ENCODE assay signal across 16 mouse cellular contexts in genomic region chr9:50865803-50866202, GRCm38 (mm10). TPM values are rescaled to one million over a fixed set of nuclear protein-coding genes. Genes with fewer than 3 reads are reported as not detected.
DNase-seq lines count a peak whose midpoint lies in the region; ATAC-seq and TF ChIP-seq lines count a peak whose summit lies in the region.
"Had no signal": no experiment of that assay in that cellular context is flagged by ENCODE, and none has a peak within 500 bp of the region (broad histone marks: within the 10 kb centered on the region; RNA-seq: fewer than 3 reads in every experiment).

No protein-coding gene starts in this region.

- H3K4me2 ChIP-seq in heart, embryonic 16.5 days (ENCODE audit: low read depth, low read length): no peak overlapping the region
- no peak overlapping the region for H3K4me2 ChIP-seq in intestine, postnatal 0 days (replicated peaks; ENCODE audit: low read depth)
- H3K4me2 ChIP-seq: embryonic facial prominence, embryonic 13.5 days; forebrain, embryonic 13.5 days; hindbrain, embryonic 12.5 days; liver, embryonic 15.5 days had no signal

- ATAC-seq in heart, embryonic 16.5 days (replicated peaks; ENCODE audit: extremely low read depth, insufficient read depth, low FRiP score): no peak
- ATAC-seq in inflammation-experienced regulatory T-cells, adult 6 months: peak; percentile 62
- no peak for ATAC-seq in intestine, postnatal 0 days
- ATAC-seq: forebrain, embryonic 13.5 days had no signal

- WGBS in heart, embryonic 16.5 days: 56% methylated on average over 8 of the region's 8 CpGs
- 73% methylated on average over 8 of the region's 8 CpGs for WGBS in intestine, postnatal 0 days

- no peak overlapping the region; the same call in 1 of the 2 replicates for H3K27ac ChIP-seq in heart, embryonic 16.5 days (ENCODE audit: low read length)
- no peak overlapping the region for H3K27ac ChIP-seq in intestine, postnatal 0 days (ENCODE audit: low read depth, low read length)
- H3K27ac ChIP-seq: embryonic facial prominence, embryonic 13.5 days; forebrain, embryonic 13.5 days; hindbrain, embryonic 12.5 days had no signal

- H3K27me3 ChIP-seq in heart, embryonic 16.5 days (ENCODE audit: control insufficient read depth, insufficient read depth, low read length): no peaks in the 10 kb centered on the region
- no peaks in the 10 kb centered on the region for H3K27me3 ChIP-seq in intestine, postnatal 0 days (replicated peaks; ENCODE audit: control insufficient read depth, insufficient read depth, low read length)
- H3K27me3 ChIP-seq: embryonic facial prominence, embryonic 13.5 days; forebrain, embryonic 13.5 days; hindbrain, embryonic 12.5 days; liver, embryonic 15.5 days had no signal

- TF ChIP-seq CTCF in intestine, postnatal 0 days (IDR thresholded peaks at IDR 0.05; ENCODE audit: low read depth): no peak

- peaks cover 17% of the 10 kb centered on the region for H3K4me1 ChIP-seq in heart, embryonic 16.5 days (ENCODE audit: control insufficient read depth, insufficient read depth, low read length)
- no peaks in the 10 kb centered on the region for H3K4me1 ChIP-seq in intestine, postnatal 0 days (replicated peaks; ENCODE audit: control insufficient read depth, insufficient read depth, low read length)
- H3K4me1 ChIP-seq: embryonic facial prominence, embryonic 13.5 days; hindbrain, embryonic 12.5 days had no signal

- 0 out of 2 replicates have a peak overlapping the region, but pooled peaks have one; percentile 14 for H3K9ac ChIP-seq in heart, embryonic 16.5 days (ENCODE audit: low read length)
- no peak overlapping the region for H3K9ac ChIP-seq in intestine, postnatal 0 days (ENCODE audit: low read depth, low read length)
- H3K9ac ChIP-seq: embryonic facial prominence, embryonic 13.5 days; forebrain, embryonic 13.5 days; hindbrain, embryonic 12.5 days; liver, embryonic 15.5 days had no signal

- H3K36me3 ChIP-seq in heart, embryonic 16.5 days (ENCODE audit: control insufficient read depth, insufficient read depth): peaks cover 58% of the 10 kb centered on the region
- H3K36me3 ChIP-seq in intestine, postnatal 0 days (ENCODE audit: control insufficient read depth, insufficient read depth): peaks cover 85% of the 10 kb centered on the region

- DNase-seq in heart, adult 8-10 months (ENCODE audit: low spot score): no peak
- peak; percentile 13 to 28 for DNase-seq in CD8-positive naive resting alpha-beta T cell, adult 2 months (ENCODE audit: low read depth in 2 of 2, low spot score in 2 of 2)
- DNase-seq in thymus, postnatal 0 days (ENCODE audit: low spot score): peak; percentile 70
- no peak for DNase-seq in adipocyte (ENCODE audit: low spot score)
- no peak for DNase-seq in left cerebral cortex, adult 9 months (ENCODE audit: low spot score in 2 of 2)
- DNase-seq: adrenal gland, postnatal 10 days; cerebellum, postnatal 36 days; kidney, adult 11 months; layer of hippocampus, postnatal 36 days had no signal

- H3K9me3 ChIP-seq in heart, embryonic 16.5 days (replicated peaks; ENCODE audit: control insufficient read depth, low read length): no peaks in the 10 kb centered on the region
- no peaks in the 10 kb centered on the region for H3K9me3 ChIP-seq in intestine, postnatal 0 days (ENCODE audit: control insufficient read depth)
- H3K9me3 ChIP-seq: embryonic facial prominence, embryonic 13.5 days; forebrain, embryonic 13.5 days; hindbrain, embryonic 12.5 days; liver, embryonic 15.5 days had no signal

- H3K4me3 ChIP-seq in heart, embryonic 16.5 days (ENCODE audit: low read length): no peak overlapping the region
- H3K4me3 ChIP-seq in intestine, postnatal 0 days (ENCODE audit: low read depth, low read length): no peak overlapping the region
- H3K4me3 ChIP-seq: embryonic facial prominence, embryonic 13.5 days; forebrain, embryonic 13.5 days; hindbrain, embryonic 12.5 days; liver, embryonic 15.5 days had no signal

RNA-seq across cellular contexts. Expression of gene Ppp2r1b, which starts 20.7 kb away (rescaled TPM):
- polyA plus RNA-seq in heart, embryonic 16.5 days (2015; fragmentation: Nextera tagmentation; extraction: Ambion mirVana): 38.2 and 41.8 TPM in 2 replicates
- 10 to 100 TPM in 2 of 4 experiments, 1 to 10 TPM in 2; 6.5 to 11.8 (median 9.8) TPM for total RNA-seq in heart, adult 8-10 months (2022)
- 10 to 100 TPM; 57.5 to 62.8 (median 59.3) TPM for polyA plus RNA-seq in inflammation-experienced regulatory T-cells, adult 6 months (2017; shearing (Covaris generic))
- polyA plus RNA-seq in thymus, postnatal 0 days (2015; fragmentation: Nextera tagmentation; extraction: Ambion mirVana): 47.0 and 48.7 TPM in 2 replicates
- polyA plus RNA-seq in intestine, postnatal 0 days (2015; fragmentation: Nextera tagmentation; extraction: Ambion mirVana): 20.0 and 21.4 TPM in 2 replicates

Comparison
In these comparisons a context has a peak if more than half of its experiments do, and no peak if none do; other contexts are left out.
1. DNase-seq: peak in CD8-positive naive resting alpha-beta T cell, adult 2 months (2 of 2) and thymus, postnatal 0 days (single experiment); none in heart, adult 8-10 months (single experiment), adipocyte (single experiment) and left cerebral cortex, adult 9 months (0 of 2).